Mouse (Mus musculus) kidney, adult 2 months (tissue): ENCODE measurements around the gene Galnt17.

Experiments
- CTCF ChIP-seq: fragments of 200-500 bp; conservative IDR thresholded peaks from 2 replicates; pipeline ENCODE4 v1.5.1; 2011; ENCODE audit warnings: low read depth, mild to moderate bottlenecking, control low read depth, low read length, moderate library complexity, mixed read lengths; ENCODE audit not compliant: insufficient read depth, insufficient read length
- POLR2A ChIP-seq: fragments of 200-500 bp; IDR thresholded peaks from one replicate; pipeline ENCODE4 v1.6.1; 2011; ENCODE audit warnings: low read depth, low read length, control low read depth

GRCm38 (mm10) chr5:131134809-131135208, 173.5 kb downstream of the Galnt17 start:
- TF ChIP-seq CTCF: no peak
- TF ChIP-seq POLR2A: no peak
